Mouse (Mus musculus) heart, postnatal 14 days (tissue): ENCODE measurements at regions not wholly inside any gene's neighbourhood (a gene's known extent, or its start where the extent isn't known, plus 50 kb on each side); places are given as distances from the start of the nearest gene placed in this dataset.

Experiments used
- DNase-seq, 2 experiments: peaks; one replicate each; pipeline ENCODE4 v3.0.0; 2021 to 2022
- intact Hi-C: fragments of 180-260 bp; cut with DNase I; formaldehyde crosslinking; loops from one replicate; pipeline ENCODE4 v1.15.1; 2025

DNA sequence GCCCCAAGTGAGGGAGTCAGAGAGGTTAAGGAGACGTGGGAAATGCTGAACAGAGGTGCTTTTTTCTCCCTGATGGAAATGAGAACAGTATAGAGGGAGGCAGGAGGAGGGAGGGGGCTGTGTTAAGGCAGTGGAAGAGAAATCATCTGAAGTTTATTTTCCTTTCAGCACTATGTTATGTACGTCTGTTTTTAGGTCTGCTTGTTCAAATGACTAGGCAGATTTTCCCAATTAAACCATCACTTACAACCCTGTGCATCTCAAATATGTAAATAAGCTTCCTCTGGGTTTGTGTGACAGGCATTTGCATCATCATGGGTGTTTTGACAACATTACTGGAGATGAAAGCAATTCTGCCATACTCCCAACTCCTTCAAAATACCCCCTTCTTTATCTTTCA, 92.1 kb upstream of the Got2 start:
- no peak for DNase-seq
- intact Hi-C loops = no loop called here

DNA sequence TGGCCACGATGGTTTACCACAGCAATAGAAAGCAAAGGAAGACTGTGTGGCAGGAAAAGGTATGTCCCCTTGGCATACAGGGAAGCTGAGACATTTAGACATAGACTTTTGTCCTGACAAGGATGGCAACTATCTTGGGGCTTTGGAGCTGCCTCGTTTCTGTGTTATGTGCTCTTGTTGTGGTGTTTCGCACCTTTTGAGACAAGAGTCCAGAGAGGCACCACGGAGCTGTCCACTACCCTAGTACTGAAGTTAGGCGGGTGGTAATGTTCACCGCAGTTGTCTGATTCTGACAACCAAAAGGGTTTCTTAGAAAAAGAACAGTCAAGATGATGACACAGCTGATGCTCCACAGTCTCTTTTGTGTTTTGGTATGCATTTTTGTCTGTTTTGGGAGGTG, 90.9 kb upstream of the Got2 start:
- peak; percentile 4 to 39 for DNase-seq
- intact Hi-C loops = loop anchor here (10.0 kb wide), 1 partner anchor 336 kb away; no protein-coding TSS in a partner anchor

DNA sequence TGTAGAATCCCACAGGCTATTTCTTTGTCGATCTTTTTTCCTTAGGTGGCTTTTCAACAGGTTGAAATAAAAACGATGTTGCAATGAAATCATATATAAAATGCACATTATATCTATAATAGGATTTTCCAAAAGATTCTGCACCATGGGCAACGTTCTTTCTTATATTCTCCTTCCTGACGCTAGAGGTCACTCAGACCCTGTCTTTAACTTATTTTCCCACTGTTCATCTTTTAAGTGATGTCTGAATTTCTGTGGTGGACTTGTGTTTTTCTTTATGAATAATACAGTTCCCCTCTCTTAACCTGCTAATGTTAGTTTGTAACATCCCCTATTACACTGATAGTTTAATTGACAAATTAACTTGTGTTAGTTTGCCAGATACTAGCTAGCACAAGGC, 86.5 kb upstream of the Got2 start:
- DNase-seq = no peak
- intact Hi-C loops = loop anchor here (10.0 kb wide), 1 partner anchor 340 kb away; no protein-coding TSS in a partner anchor

DNA sequence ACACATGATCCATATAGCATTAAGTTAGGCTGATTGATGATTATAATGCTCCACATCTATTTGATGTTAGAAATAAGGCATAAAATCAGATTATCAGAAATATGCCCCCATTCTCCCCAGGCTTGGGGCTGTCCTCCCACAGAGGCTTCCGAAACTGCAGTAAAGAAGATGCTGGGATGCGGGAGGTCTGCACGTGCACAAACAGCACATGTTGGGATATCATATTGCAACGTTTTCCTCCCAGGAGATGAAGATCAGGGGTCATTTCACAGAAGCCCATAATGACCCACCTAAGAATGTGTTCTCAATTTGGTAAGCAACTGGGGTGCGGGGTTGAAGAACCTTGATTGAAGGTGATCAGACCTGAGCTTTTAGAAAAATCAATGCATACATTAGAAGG, 85.9 kb upstream of the Got2 start:
- intact Hi-C loops = loop anchor here (10.0 kb wide), 1 partner anchor 341 kb away; no protein-coding TSS in a partner anchor
- DNase-seq = no peak

DNA sequence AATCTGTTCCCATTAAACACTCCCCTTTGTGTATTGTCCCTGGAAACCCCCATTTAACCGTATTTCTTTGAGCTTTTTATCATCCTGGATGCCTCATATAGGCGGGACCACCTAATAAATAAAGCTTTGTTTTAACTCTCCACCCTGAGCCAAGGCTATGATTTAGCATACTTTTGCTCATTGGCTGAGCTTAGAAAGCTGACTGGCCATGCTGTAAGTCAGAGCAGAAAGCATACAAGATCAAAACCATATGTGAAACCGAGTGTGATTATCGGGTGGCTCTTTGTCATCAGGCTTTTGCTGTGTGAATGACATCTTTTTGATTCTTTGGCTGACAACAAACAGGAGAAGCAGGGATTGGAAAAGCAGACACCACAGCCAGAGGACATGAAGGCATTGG, 85.2 kb upstream of the Got2 start:
- DNase-seq = no peak
- intact Hi-C loops = loop anchor here (10.0 kb wide), 1 partner anchor 341 kb away; no protein-coding TSS in a partner anchor

DNA sequence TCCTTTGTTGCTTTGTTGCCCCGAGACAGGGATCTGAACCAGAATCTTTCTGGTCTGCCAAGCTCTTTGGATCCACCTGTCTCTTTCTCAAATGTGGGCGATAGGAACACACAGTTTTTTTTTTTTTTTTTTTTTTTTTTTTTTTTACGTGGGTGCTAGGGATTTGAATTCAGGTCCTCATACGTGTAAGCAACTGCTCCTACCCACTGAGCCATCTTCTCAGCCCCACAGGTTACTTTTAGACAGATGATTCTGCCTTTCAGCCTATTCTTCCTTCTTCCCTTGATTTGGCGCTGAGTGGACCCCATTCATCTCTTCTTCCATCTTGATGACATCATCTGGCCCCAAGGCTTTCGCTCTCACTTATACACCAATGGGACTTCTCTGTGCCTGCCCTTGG, 80.5 kb upstream of the Got2 start:
- intact Hi-C loops = no loop called here
- DNase-seq = no peak

DNA sequence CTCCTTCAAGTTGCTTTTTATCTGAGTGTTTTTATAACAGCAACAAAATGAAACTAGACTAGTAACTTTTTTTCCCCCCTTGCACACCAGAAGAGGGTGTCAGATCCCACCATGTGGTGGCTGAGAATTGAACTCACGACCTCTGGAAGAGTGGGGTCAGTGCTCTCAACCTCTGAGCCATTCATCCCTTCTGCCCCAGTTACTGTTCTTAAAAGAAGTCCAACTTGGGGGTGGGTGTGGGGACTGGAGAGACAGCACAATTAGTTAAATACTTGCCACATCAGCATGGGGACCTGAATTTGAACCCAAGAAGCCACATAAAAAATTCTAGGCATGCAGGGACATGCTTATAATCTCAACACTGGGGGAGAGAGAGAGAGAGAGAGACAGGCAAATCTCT, 78.1 kb upstream of the Got2 start:
- no peak for DNase-seq
- intact Hi-C loops = no loop called here

DNA sequence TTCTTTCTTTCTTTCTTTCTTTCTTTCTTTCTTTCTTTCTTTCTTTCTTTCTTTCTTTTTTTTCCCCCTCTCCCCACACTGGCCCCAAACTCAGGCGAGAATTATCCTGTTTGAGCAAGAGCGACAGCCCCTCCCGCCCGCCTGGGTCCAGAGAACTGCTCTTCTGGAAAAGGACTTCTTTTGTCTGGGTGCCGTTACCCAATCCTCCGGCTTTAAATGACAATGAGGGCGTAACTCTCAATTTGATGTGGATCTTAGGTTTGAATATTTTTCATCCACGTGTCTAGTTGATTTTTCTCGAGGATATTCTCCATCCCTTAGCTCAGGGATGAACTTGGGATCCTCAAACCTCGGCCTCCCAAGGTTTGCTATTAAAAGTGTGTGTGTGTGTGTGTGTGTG, 63.9 kb upstream of the Got2 start:
- intact Hi-C loops = no loop called here
- DNase-seq = no peak

DNA sequence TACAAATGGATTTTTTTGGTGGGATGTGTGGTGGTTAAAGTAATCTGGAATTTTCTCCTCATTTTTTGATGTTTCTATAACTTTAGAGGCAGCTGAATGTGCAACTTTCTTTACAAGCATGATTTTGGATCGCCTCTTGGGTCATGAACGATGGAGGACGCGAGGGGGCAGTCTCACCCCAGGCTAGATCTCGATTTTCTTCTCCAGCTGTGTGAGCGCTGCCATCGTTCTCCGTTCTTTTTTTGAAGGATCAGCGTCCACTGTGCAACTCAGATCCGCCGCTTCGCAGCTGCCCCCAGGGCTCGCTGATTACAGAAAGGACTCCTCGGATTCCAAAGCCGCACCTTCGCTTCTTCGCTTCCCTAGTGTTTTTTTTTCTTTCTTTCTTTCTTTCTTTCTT, 63.4 kb upstream of the Got2 start:
- DNase-seq = peak; percentile 55 to 74
- intact Hi-C loops = no loop called here
